Mouse (Mus musculus) erythroid progenitor cell, adult 5-6 weeks (primary cell): Measurements from ENCODE around the gene Mettl22. TPM values are rescaled to one million over a fixed set of nuclear protein-coding genes. Genes with fewer than 3 reads are reported as not detected.

Source experiments
- ATAC-seq: replicated peaks from 2 replicates; pipeline ENCODE4 v1.8.0; 2016; ENCODE audit warnings: moderate number of reproducible peaks, mild to moderate bottlenecking, moderate TSS enrichment, inconsistent platforms; ENCODE audit not compliant: poor library complexity, low FRiP score, severe bottlenecking
- total RNA-seq, 2 experiments: library from RNA; stranded (forward) in 1 of 2; stranded (reverse) in 1 of 2; fragments of 150-400 nt in 1 of 2; fragments of 186-747, 209-891 nt in 1 of 2; gene quantifications; 2 replicates each; pipeline versions ENCODE4 v1.2.3 to v1.2.4; 2015 to 2017; ENCODE audit warnings: low replicate concordance in 2 of 2

Mettl22 gene
- total RNA-seq (2015; ENCODE audit: low replicate concordance) (2.9 and 6.7 TPM in 2 replicates), total RNA-seq (2017; ENCODE audit: low replicate concordance) (0.13 TPM in 1 of 2 replicates, not detected in the other)

- ATAC-seq: peak; percentile 94
These were observed at the start of gene Mettl22 for GRCm38 (mm10) chr16:8470603-8471481. Gene Mettl22 (plus strand): TSS chr16:8470788.

GRCm38 (mm10) chr16:8420842-8421241 lies 49.7 kb upstream of the Mettl22 start:
- no peak for ATAC-seq

DNA sequence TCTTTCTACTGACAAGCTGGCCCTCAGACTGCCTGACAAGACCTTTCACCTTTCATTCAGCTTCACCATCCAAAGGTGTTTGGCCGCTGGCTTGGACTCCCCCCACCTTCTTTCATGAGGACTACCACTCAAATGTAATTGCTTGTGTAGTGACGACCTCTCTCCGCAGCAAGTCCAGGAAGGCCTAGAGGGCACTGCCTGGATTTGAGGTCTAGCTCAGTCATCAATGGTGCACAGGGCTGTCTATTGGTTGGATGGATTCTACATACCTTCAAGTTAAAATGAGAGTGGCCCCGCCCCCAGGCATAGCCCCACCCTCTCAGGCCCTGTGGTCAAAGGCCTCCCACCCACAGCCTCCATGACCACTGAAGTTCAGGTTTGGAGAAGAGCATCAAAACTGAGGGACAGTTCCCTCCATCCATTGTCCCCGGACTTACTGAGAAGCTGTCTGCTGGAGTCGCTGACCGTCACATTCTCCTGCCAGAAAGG lies 46.9 kb upstream of the Mettl22 start:
- no peak for ATAC-seq

GRCm38 (mm10) chr16:8424161-8424970 lies 46.2 kb upstream of the Mettl22 start:
- no peak for ATAC-seq

GRCm38 (mm10) chr16:8424971-8425330 lies 45.6 kb upstream of the Mettl22 start, which contains the start of gene Tmem114:
Gene Tmem114 (minus strand): TSS chr16:8425136.
- ATAC-seq: no peak

- no peak for ATAC-seq
These were observed 44.9 kb upstream of the Mettl22 start for GRCm38 (mm10) chr16:8425736-8426135.

DNA sequence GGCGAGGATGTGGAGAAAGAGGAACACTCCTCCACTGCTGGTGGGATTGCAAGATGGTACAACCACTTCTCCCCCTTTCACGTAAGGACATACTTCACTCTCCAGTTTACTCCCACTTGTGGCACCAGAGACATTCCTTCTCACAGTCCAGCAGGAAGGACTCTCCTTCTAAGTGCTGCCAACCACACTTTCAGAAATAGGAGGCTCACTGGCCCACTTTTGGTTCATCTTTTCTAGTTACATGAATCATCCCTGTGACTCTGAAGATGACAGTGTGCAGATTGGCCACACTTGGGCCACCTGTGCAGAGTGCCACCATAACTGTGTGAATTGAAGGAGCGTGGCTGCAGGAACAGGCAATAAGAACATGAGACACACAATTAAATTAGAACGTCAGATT lies 41.1 kb upstream of the Mettl22 start:
- ATAC-seq: no peak

DNA sequence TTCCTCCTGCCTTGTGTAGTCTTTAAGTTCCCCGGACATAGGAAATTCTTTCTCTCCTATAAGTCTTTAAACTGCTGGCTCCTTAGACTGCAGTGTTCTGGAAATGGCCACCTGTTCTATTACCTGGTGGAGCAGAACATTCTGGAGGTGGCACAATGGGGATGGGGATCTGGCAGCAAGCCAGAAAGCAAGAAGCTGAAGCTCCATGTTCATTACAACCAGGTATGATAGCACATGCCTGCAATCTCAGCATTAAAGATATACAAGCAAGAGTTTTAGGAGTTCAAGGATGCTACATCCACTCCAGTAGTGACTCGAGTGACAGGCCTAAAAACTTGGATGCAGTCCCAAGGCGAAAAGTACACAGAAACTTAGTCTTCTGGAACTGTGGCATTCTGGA lies 38.0 kb upstream of the Mettl22 start:
- no peak for ATAC-seq

GRCm38 (mm10) chr16:8444911-8445310 lies 25.7 kb upstream of the Mettl22 start:
- no peak for ATAC-seq

- ATAC-seq: no peak
These were observed 24.3 kb upstream of the Mettl22 start for GRCm38 (mm10) chr16:8446256-8446655.

- no peak for ATAC-seq
These were observed 17.3 kb upstream of the Mettl22 start for GRCm38 (mm10) chr16:8453301-8453700.

- no peak for ATAC-seq
These were observed 15.4 kb upstream of the Mettl22 start for GRCm38 (mm10) chr16:8455221-8455620.

GRCm38 (mm10) chr16:8458391-8458790 lies 12.2 kb upstream of the Mettl22 start:
- ATAC-seq: no peak

DNA sequence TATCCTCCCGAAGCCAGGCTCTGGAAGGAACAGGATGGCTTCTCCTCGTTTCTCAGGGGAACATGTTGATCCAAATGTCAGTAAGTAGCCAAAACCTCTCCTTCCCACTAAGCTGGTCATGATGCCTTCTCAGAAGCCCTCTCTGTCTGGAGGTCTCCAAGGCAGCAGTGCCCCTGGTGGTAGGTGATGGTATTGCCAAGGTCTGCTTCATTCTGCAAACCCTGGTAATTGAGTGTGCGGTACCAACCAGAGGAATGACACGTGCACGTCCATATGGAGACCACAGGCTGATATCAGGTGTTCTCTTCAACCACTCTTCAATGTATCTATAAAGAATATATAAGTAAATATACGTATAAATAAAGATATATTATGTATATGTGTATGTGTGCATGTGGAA lies 11.5 kb upstream of the Mettl22 start:
- peak; percentile 79 for ATAC-seq

DNA sequence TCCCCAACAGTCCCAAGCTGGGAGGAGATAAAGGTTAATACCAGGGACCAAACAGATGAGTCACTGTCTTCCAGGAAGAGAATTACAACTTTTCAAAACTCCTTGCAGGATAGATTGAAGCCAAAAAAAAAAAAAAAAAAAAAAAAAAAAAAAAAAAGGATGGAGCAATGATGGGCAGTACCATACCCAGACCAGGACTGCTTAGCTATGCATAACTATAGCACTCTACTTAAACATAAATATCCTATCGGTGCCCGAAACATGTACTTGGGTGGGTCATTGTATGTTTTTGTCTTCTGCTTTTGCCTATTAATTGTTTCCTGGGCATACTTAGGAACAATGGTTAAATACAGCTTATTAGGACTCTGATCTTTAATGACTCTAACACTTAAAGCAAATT lies 456 bp upstream of the Mettl22 start:
- ATAC-seq: 0 out of 2 replicates have a peak, but pooled peaks have one; percentile 5

GRCm38 (mm10) chr16:8487396-8488005 lies 16.9 kb downstream of the Mettl22 start:
- ATAC-seq: no peak

DNA sequence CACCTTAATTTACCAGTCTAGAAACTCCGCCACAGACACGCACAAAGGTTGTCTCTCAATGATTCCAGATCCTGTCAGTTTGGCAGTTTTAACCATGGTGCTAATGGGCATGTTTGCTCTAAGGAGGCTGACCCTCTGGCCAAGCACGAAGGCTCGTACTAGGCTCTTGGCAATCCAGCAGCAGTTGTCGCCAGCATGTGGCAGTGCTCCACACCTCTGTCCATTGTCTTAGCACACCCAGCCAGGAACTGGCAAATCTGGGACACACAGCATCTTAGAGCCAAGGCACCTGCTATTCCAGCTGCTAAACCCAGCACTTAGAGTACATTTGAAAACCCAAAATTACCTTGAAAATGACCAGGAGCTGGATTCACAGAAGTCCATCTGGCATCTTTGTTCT lies 18.8 kb downstream of the Mettl22 start:
- ATAC-seq: no peak

- ATAC-seq: no peak
These were observed 21.3 kb downstream of the Mettl22 start for GRCm38 (mm10) chr16:8491743-8492490.

DNA sequence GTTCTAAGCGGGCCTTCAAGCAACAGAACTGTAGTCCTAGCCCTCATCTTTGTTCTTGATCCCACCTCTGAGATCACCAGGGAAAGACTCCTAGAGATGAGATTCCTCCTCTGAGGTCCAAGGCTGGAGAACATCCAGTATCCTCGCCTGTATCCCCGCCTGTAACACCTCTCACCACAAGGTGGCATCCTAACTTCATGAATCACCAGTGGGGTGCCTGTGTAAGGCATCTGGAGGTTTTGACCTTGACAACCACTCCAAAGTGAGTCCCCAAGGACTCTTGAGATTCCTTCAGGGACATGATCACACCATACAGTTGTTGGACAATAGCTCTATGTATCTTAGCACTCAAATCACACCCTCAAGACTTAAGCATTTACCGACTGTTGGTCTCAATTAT lies 23.7 kb downstream of the Mettl22 start:
- ATAC-seq: peak; percentile 87
